Mouse (Mus musculus): Measurements from ENCODE around the gene Sgip1. TPM values are rescaled to one million over a fixed set of nuclear protein-coding genes. Genes with fewer than 3 reads are reported as not detected.

Gene Sgip1
- polyA plus RNA-seq, 1 experiment from 2014 or later: 68.0 TPM

GRCm38 (mm10) chr4:102979385-102979784 lies 238.3 kb downstream of the Sgip1 start:
- WGBS: 68% methylated on average over 5 of the region's 5 CpGs
- ATAC-seq: no peak
- H3K9me3 ChIP-seq (ENCODE audit: control insufficient read depth, low read length): no peaks in the 10 kb centered on the region
- no peaks in the 10 kb centered on the region for H3K27me3 ChIP-seq (replicated peaks; ENCODE audit: control insufficient read depth, insufficient read depth, low read length)
- no peak overlapping the region for H3K27ac ChIP-seq (ENCODE audit: low read depth, low read length)
- no peak overlapping the region for H3K4me3 ChIP-seq (ENCODE audit: low read length)
- H3K4me1 ChIP-seq (ENCODE audit: control insufficient read depth, insufficient read depth, low read depth, low read length): peaks cover 8% of the 10 kb centered on the region
- H3K9ac ChIP-seq (ENCODE audit: low read depth, low read length): no peak overlapping the region
- H3K4me2 ChIP-seq (ENCODE audit: low read length): peak overlapping the region; percentile 70
- no peaks in the 10 kb centered on the region for H3K36me3 ChIP-seq (ENCODE audit: control insufficient read depth, insufficient read depth, low read length)

- no peak overlapping the region for H3K9ac ChIP-seq (ENCODE audit: low read depth, low read length)
- 86% methylated on average over 8 of the region's 8 CpGs for WGBS
- no peaks in the 10 kb centered on the region for H3K36me3 ChIP-seq (ENCODE audit: control insufficient read depth, insufficient read depth, low read length)
- no peak overlapping the region for H3K4me2 ChIP-seq (ENCODE audit: low read length)
- H3K4me1 ChIP-seq (ENCODE audit: control insufficient read depth, insufficient read depth, low read depth, low read length): peaks cover 8% of the 10 kb centered on the region
- ATAC-seq: no peak
- H3K9me3 ChIP-seq (ENCODE audit: control insufficient read depth, low read length): no peaks in the 10 kb centered on the region
- H3K27me3 ChIP-seq (replicated peaks; ENCODE audit: control insufficient read depth, insufficient read depth, low read length): no peaks in the 10 kb centered on the region
- no peak overlapping the region for H3K27ac ChIP-seq (ENCODE audit: low read depth, low read length)
- H3K4me3 ChIP-seq (ENCODE audit: low read length): no peak overlapping the region
Measured at GRCm38 (mm10) chr4:102981709-102982108, 240.6 kb downstream of the Sgip1 start.

GRCm38 (mm10) chr4:102986173-102986572 lies 245.1 kb downstream of the Sgip1 start:
- ATAC-seq: no peak
- Histone ChIP-seq H3K27me3 (replicated peaks; ENCODE audit: control insufficient read depth, insufficient read depth, low read length) (no peaks in the 10 kb centered on the region), H3K9me3 (ENCODE audit: control insufficient read depth, low read length) (no peaks in the 10 kb centered on the region), H3K9ac (ENCODE audit: low read depth, low read length) (no peak overlapping the region), H3K4me2 (ENCODE audit: low read length) (no peak overlapping the region), H3K4me3 (ENCODE audit: low read length) (no peak overlapping the region), H3K36me3 (ENCODE audit: control insufficient read depth, insufficient read depth, low read length) (no peaks in the 10 kb centered on the region), H3K27ac (ENCODE audit: low read depth, low read length) (no peak overlapping the region), H3K4me1 (ENCODE audit: control insufficient read depth, insufficient read depth, low read depth, low read length) (no peaks in the 10 kb centered on the region)
- 76% methylated on average over 7 of the region's 7 CpGs for WGBS

GRCm38 (mm10) chr4:102986917-102987316 lies 245.8 kb downstream of the Sgip1 start:
- no peak overlapping the region for H3K4me2 ChIP-seq (ENCODE audit: low read length)
- ATAC-seq: peak; percentile 82
- H3K9ac ChIP-seq (ENCODE audit: low read depth, low read length): no peak overlapping the region
- WGBS: 2% methylated on average over 2 of the region's 2 CpGs
- no peaks in the 10 kb centered on the region for H3K4me1 ChIP-seq (ENCODE audit: control insufficient read depth, insufficient read depth, low read depth, low read length)
- no peaks in the 10 kb centered on the region for H3K27me3 ChIP-seq (replicated peaks; ENCODE audit: control insufficient read depth, insufficient read depth, low read length)
- H3K27ac ChIP-seq (ENCODE audit: low read depth, low read length): no peak overlapping the region
- H3K9me3 ChIP-seq (ENCODE audit: control insufficient read depth, low read length): no peaks in the 10 kb centered on the region
- no peaks in the 10 kb centered on the region for H3K36me3 ChIP-seq (ENCODE audit: control insufficient read depth, insufficient read depth, low read length)
- no peak overlapping the region for H3K4me3 ChIP-seq (ENCODE audit: low read length)

- WGBS: 37% methylated on average over 4 of the region's 4 CpGs
- ATAC-seq: 0 out of 2 replicates have a peak, but pooled peaks have one; percentile 30
Measured at GRCm38 (mm10) chr4:102987325-102987724, 246.2 kb downstream of the Sgip1 start.

GRCm38 (mm10) chr4:102987756-102988155 lies 246.7 kb downstream of the Sgip1 start:
- Histone ChIP-seq H3K4me1 (ENCODE audit: control insufficient read depth, insufficient read depth, low read depth, low read length) (no peaks in the 10 kb centered on the region), H3K4me3 (ENCODE audit: low read length) (no peak overlapping the region), H3K9me3 (ENCODE audit: control insufficient read depth, low read length) (no peaks in the 10 kb centered on the region), H3K4me2 (ENCODE audit: low read length) (no peak overlapping the region), H3K9ac (ENCODE audit: low read depth, low read length) (no peak overlapping the region), H3K36me3 (ENCODE audit: control insufficient read depth, insufficient read depth, low read length) (no peaks in the 10 kb centered on the region), H3K27ac (ENCODE audit: low read depth, low read length) (no peak overlapping the region), H3K27me3 (replicated peaks; ENCODE audit: control insufficient read depth, insufficient read depth, low read length) (no peaks in the 10 kb centered on the region)
- ATAC-seq: no peak
- 67% methylated on average over 2 of the region's 2 CpGs for WGBS

More at GRCm38 (mm10) chr4:102987325-102987724, 246.2 kb downstream of the Sgip1 start:
- H3K36me3 ChIP-seq (ENCODE audit: control insufficient read depth, insufficient read depth, low read length): no peaks in the 10 kb centered on the region
- H3K4me3 ChIP-seq (ENCODE audit: low read length): no peak overlapping the region
- no peak overlapping the region for H3K4me2 ChIP-seq (ENCODE audit: low read length)
- H3K27ac ChIP-seq (ENCODE audit: low read depth, low read length): no peak overlapping the region
- no peaks in the 10 kb centered on the region for H3K27me3 ChIP-seq (replicated peaks; ENCODE audit: control insufficient read depth, insufficient read depth, low read length)
- H3K4me1 ChIP-seq (ENCODE audit: control insufficient read depth, insufficient read depth, low read depth, low read length): no peaks in the 10 kb centered on the region
- H3K9me3 ChIP-seq (ENCODE audit: control insufficient read depth, low read length): no peaks in the 10 kb centered on the region
- no peak overlapping the region for H3K9ac ChIP-seq (ENCODE audit: low read depth, low read length)

- Histone ChIP-seq H3K4me3 (ENCODE audit: low read length) (no peak overlapping the region), H3K27me3 (replicated peaks; ENCODE audit: control insufficient read depth, insufficient read depth, low read length) (no peaks in the 10 kb centered on the region), H3K4me2 (ENCODE audit: low read length) (no peak overlapping the region), H3K9me3 (ENCODE audit: control insufficient read depth, low read length) (no peaks in the 10 kb centered on the region), H3K4me1 (ENCODE audit: control insufficient read depth, insufficient read depth, low read depth, low read length) (no peaks in the 10 kb centered on the region), H3K9ac (ENCODE audit: low read depth, low read length) (no peak overlapping the region), H3K27ac (ENCODE audit: low read depth, low read length) (no peak overlapping the region), H3K36me3 (ENCODE audit: control insufficient read depth, insufficient read depth, low read length) (no peaks in the 10 kb centered on the region)
- 76% methylated on average over 6 of the region's 6 CpGs for WGBS
- no peak for ATAC-seq
Measured at GRCm38 (mm10) chr4:102988526-102988925, 247.4 kb downstream of the Sgip1 start.

- H3K9me3 ChIP-seq (ENCODE audit: control insufficient read depth, low read length): no peaks in the 10 kb centered on the region
- no peak overlapping the region for H3K4me2 ChIP-seq (ENCODE audit: low read length)
- 81% methylated on average over 5 of the region's 5 CpGs for WGBS
- H3K4me3 ChIP-seq (ENCODE audit: low read length): no peak overlapping the region
- H3K27me3 ChIP-seq (replicated peaks; ENCODE audit: control insufficient read depth, insufficient read depth, low read length): no peaks in the 10 kb centered on the region
- H3K27ac ChIP-seq (ENCODE audit: low read depth, low read length): no peak overlapping the region
- no peak overlapping the region for H3K9ac ChIP-seq (ENCODE audit: low read depth, low read length)
- no peak for ATAC-seq
- H3K36me3 ChIP-seq (ENCODE audit: control insufficient read depth, insufficient read depth, low read length): no peaks in the 10 kb centered on the region
- H3K4me1 ChIP-seq (ENCODE audit: control insufficient read depth, insufficient read depth, low read depth, low read length): no peaks in the 10 kb centered on the region
Measured at GRCm38 (mm10) chr4:102989391-102989790, 248.3 kb downstream of the Sgip1 start.

GRCm38 (mm10) chr4:102990016-102990415 lies 248.9 kb downstream of the Sgip1 start:
- H3K9ac ChIP-seq (ENCODE audit: low read depth, low read length): no peak overlapping the region
- no peak overlapping the region for H3K4me3 ChIP-seq (ENCODE audit: low read length)
- H3K27ac ChIP-seq (ENCODE audit: low read depth, low read length): no peak overlapping the region
- WGBS: 83% methylated on average over 4 of the region's 4 CpGs
- no peaks in the 10 kb centered on the region for H3K27me3 ChIP-seq (replicated peaks; ENCODE audit: control insufficient read depth, insufficient read depth, low read length)
- no peaks in the 10 kb centered on the region for H3K36me3 ChIP-seq (ENCODE audit: control insufficient read depth, insufficient read depth, low read length)
- no peaks in the 10 kb centered on the region for H3K4me1 ChIP-seq (ENCODE audit: control insufficient read depth, insufficient read depth, low read depth, low read length)
- H3K4me2 ChIP-seq (ENCODE audit: low read length): no peak overlapping the region
- no peaks in the 10 kb centered on the region for H3K9me3 ChIP-seq (ENCODE audit: control insufficient read depth, low read length)
- no peak for ATAC-seq
